In genomic region chr1:155006539-155007486, GRCm38 (mm10) we compare ENCODE assay signal across 8 mouse cellular contexts.
DNase-seq lines count a peak whose midpoint lies in the region; ATAC-seq lines count a peak whose summit lies in the region.

No protein-coding gene starts in this region.

- DNase-seq in MN1 (ENCODE audit: low spot score): peak; percentile 88
- peak; percentile 94 for DNase-seq in cerebellum, adult 9-10 months
- peak; percentile 82 to 97 for DNase-seq in frontal cortex, adult 2 months (ENCODE audit: extremely low spot score in 1 of 2, low spot score in 1 of 2)
- DNase-seq in hindbrain, embryonic 14.5 days (ENCODE audit: low spot score): peak; percentile 94
- peak; percentile 84 to 93 for DNase-seq in layer of hippocampus, postnatal 25 days (ENCODE audit: extremely low spot score in 1 of 2, low spot score in 1 of 2)
- peak; percentile 80 for DNase-seq in lung, postnatal 25 days (ENCODE audit: low spot score)
- peak; percentile 88 for DNase-seq in retina, postnatal 1 day
- DNase-seq in thymus, postnatal 4 days: peak; percentile 90

- ATAC-seq in hindbrain, embryonic 14.5 days (ENCODE audit: low FRiP score): peak; percentile 86

- 14% methylated on average over 16 of the region's 16 CpGs for WGBS in hindbrain, embryonic 14.5 days

- H3K9me3 ChIP-seq in hindbrain, embryonic 14.5 days (ENCODE audit: control insufficient read depth, low read length): no peaks in the 10 kb centered on the region

- no peaks in the 10 kb centered on the region for H3K27me3 ChIP-seq in hindbrain, embryonic 14.5 days (ENCODE audit: control insufficient read depth, insufficient read depth, low read length)

- no peaks in the 10 kb centered on the region for H3K4me1 ChIP-seq in hindbrain, embryonic 14.5 days (replicated peaks; ENCODE audit: control insufficient read depth, insufficient read depth, low read length)

- no peak overlapping the region for H3K4me3 ChIP-seq in hindbrain, embryonic 14.5 days (replicated peaks; ENCODE audit: low read length)

- no peak overlapping the region for H3K4me2 ChIP-seq in hindbrain, embryonic 14.5 days (replicated peaks)

- no peak overlapping the region for H3K9ac ChIP-seq in hindbrain, embryonic 14.5 days

- no peaks in the 10 kb centered on the region for H3K36me3 ChIP-seq in hindbrain, embryonic 14.5 days (replicated peaks; ENCODE audit: control insufficient read depth, insufficient read depth)

- H3K27ac ChIP-seq in hindbrain, embryonic 14.5 days: no peak overlapping the region
